ENCODE assay signal across 8 mouse cellular contexts in genomic region chr3:127161998-127162712, GRCm38 (mm10).
DNase-seq lines count a peak whose midpoint lies in the region; ATAC-seq lines count a peak whose summit lies in the region.

No protein-coding gene starts in this region.

- intact Hi-C loops in left cerebral cortex, postnatal 14 days (cut with DNase I): loop anchor here (5.0 kb wide), 1 partner anchor 145 kb away; no protein-coding TSS in a partner anchor

- H3K4me3 ChIP-seq in intestine, embryonic 15.5 days (replicated peaks): peak overlapping the region; percentile 62

- under 1% methylated on average over 41 of the region's 41 CpGs for WGBS in intestine, embryonic 15.5 days

- peak; percentile 72 for DNase-seq in ZHBTc4 (ENCODE audit: low read depth, low spot score)
- DNase-seq in gastrocnemius, postnatal 10 days: peak; percentile 36
- DNase-seq in left cerebral cortex, postnatal 14 days (ENCODE audit: low spot score in 2 of 2): peak; percentile 80 to 92
- peak; percentile 71 to 81 for DNase-seq in right cerebral cortex, postnatal 36 days (ENCODE audit: low spot score in 2 of 2)
- DNase-seq in T-cell, adult 2 months (ENCODE audit: low spot score): no peak

- peak overlapping the region; percentile 100 for H3K4me2 ChIP-seq in intestine, embryonic 15.5 days (replicated peaks)

- no peak overlapping the region for H3K27ac ChIP-seq in intestine, embryonic 15.5 days

- no peaks in the 10 kb centered on the region for H3K36me3 ChIP-seq in intestine, embryonic 15.5 days

- H3K9ac ChIP-seq in intestine, embryonic 15.5 days: peak overlapping the region; percentile 44

- no peaks in the 10 kb centered on the region for H3K9me3 ChIP-seq in intestine, embryonic 15.5 days

- H3K27me3 ChIP-seq in intestine, embryonic 15.5 days (replicated peaks): 0 out of 2 replicates have a peak, but pooled peaks cover 4% of the 10 kb centered on the region

- peak; percentile 91 for ATAC-seq in common myeloid progenitor, adult 5-6 weeks (replicated peaks; ENCODE audit: low read depth, poor library complexity, severe bottlenecking)
- ATAC-seq in intestine, embryonic 15.5 days: peak; percentile 93
- peak; percentile 86 for ATAC-seq in megakaryocyte progenitor cell, adult 5-6 weeks (replicated peaks; ENCODE audit: poor library complexity)

- peaks cover 7% of the 10 kb centered on the region; the same call in 1 of the 2 replicates for H3K4me1 ChIP-seq in intestine, embryonic 15.5 days (replicated peaks)
